Mouse (Mus musculus) A20 (cell line): Measurements from ENCODE around the gene Kcnj14.

ENCODE experiments used
- DNase-seq: peaks from one replicate; pipeline ENCODE4 v3.0.0-alpha.2; 2011; ENCODE audit warnings: low read depth, low spot score

Gene Kcnj14

GRCm38 (mm10) chr7:45832428-45832827, 7.8 kb upstream of the Kcnj14 start:
- DNase-seq, result no peak

DNA sequence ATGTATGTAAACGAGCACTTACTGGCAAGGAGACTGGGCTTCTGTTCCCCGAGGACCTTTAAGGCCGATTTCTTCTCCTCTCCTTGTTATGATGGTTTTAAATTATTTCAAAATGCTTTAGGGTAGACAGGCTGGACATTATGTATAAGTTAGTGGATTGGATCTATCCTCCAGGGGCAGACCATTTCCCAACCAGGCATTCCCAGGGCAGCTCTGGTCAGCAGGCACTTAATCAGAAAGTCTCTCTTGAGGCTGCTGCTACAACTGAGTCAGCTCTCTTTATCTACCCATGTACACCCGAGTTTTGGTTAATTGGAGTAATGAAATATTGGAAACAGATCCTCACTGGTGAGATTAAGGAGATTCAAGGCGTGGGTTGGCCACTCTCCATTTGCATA, 6.5 kb upstream of the Kcnj14 start:
- DNase-seq, result no peak

DNA sequence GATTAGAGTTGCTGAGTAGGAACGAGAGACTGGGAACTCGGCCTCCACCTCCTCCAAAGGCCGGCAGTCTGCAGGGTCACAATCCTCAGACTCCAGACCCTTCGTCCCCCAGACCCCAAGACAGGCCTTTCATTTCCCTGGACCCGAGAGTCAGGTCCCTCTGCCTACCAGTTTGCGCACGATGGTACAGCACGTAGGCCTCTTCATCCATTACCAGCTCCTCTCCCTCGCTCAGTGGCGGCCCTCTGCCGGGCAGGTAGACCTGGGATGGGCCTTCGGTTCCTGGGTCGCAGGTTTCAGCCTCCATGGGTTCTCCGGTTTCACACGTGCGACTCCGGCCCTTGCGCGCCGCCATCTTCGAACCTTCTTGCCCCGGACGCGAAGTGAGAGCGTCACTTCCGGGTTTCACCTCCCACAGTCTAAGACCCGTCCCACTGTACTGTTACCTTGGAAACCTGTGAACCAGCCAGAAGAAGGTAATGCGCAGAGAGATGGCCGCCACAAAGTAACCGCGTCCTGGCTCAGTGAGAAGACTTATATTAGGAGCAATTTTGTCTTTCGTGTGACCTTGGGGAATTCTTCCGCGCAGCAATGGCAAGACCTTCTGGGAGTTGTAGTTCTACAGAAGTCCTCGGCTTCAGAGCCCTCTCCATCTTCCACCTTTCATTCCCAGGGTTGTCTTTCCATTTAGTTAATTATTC, 6.0 kb upstream of the Kcnj14 start, which contains the start of gene Grwd1:
Gene Grwd1, minus strand, starts transcription at position 518 of the 701 bp plus-strand sequence.
- peak; percentile 92 for DNase-seq

GRCm38 (mm10) chr7:45826631-45827030, 2.0 kb upstream of the Kcnj14 start:
- DNase-seq, result no peak

- no peak for DNase-seq
Measured at GRCm38 (mm10) chr7:45820913-45821312, 3.7 kb downstream of the Kcnj14 start.

DNA sequence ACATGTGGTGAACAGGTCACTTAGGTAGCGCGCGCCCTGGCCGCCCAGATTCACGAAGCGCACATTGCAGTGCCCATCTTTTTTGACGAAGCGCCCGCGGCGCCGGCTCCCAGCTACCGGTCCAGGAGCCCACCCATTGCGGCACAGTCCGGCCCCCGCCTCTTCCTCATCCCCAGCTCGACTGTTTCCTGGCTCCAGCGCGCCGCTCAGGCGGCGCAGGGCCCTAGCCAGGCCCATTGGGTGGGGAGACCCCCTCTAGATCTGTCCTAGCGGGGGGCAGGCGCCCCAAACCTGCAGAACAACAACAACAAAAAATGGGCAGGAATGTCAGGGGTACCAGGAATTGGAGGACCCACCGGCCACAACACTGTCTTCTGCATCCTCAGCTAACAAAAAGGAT, 4.7 kb downstream of the Kcnj14 start:
- DNase-seq, result no peak

GRCm38 (mm10) chr7:45815984-45816351, 8.6 kb downstream of the Kcnj14 start:
- DNase-seq, result no peak

GRCm38 (mm10) chr7:45815323-45815983, 9.1 kb downstream of the Kcnj14 start:
- DNase-seq, result no peak

DNA sequence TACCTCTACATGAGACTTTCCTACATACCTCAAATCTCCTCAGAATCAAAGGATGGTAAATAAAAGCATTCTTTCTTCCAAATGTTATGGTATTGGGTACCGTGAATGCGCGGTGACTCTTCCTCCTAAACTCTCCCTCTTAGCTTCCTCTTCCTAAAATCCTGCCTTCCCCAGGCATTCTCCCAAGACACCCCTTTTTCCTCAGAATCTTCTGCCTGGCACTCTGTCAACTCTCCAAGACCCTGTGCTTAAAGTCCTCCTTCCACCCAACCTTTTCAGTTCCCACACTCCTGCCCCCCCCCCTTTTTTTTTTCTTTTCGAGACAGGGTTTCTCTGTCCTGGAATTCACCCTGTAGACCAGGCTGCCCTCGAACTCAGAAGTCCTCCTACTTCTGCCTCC, 9.7 kb downstream of the Kcnj14 start:
- no peak for DNase-seq

- DNase-seq, result peak; percentile 99
Measured at GRCm38 (mm10) chr7:45813787-45814779, 10.5 kb downstream of the Kcnj14 start, which contains the start of gene Cyth2. Cyth2 (minus strand) TSS chr7:45814581.

DNA sequence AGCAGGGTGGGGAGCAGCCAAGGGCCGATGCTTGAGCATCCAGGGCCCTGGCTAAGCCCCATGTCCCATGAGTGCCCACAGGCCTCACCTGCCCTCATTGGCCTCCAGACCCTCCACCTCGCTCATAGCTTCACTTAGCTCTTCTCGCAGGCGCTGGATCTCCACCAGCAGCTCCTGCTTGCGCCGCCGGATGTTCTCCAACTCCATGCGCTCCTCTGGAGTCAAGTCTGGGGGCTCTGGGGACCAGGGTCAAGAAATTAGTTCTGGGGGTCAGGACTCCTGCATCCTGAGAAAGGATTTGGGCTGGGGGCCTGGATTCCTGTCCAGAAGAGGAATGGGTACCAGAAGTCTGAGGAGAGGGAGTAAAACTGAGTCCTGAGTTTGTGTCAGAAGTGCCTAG, 11.7 kb downstream of the Kcnj14 start:
- DNase-seq, result no peak

GRCm38 (mm10) chr7:45809276-45810075, 15.1 kb downstream of the Kcnj14 start:
- DNase-seq, result no peak

GRCm38 (mm10) chr7:45808471-45808870, 16.1 kb downstream of the Kcnj14 start:
- no peak for DNase-seq

DNA sequence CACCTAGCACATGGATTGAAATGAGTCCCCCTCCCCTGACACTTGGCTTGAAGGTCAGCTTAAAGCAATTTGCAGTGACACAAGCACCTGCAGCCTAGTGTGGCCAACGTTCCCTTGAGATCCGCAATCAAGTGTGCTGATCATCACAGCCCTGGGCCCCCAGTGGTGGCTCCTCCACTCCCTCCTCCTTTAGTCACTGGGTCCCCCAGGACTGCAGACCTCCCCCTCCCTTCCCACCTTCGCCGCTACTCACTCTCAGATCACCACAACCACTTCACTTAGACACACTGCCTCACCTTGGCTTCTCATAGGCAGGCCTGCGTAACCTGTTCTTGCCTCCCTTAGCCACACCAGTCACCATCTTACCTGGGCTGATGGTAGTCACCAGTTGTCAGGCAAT, 18.6 kb downstream of the Kcnj14 start:
- DNase-seq, result no peak

GRCm38 (mm10) chr7:45802551-45802950, 22.0 kb downstream of the Kcnj14 start:
- DNase-seq, result no peak

GRCm38 (mm10) chr7:45801348-45801747, 23.2 kb downstream of the Kcnj14 start:
- DNase-seq, result peak; percentile 90

DNA sequence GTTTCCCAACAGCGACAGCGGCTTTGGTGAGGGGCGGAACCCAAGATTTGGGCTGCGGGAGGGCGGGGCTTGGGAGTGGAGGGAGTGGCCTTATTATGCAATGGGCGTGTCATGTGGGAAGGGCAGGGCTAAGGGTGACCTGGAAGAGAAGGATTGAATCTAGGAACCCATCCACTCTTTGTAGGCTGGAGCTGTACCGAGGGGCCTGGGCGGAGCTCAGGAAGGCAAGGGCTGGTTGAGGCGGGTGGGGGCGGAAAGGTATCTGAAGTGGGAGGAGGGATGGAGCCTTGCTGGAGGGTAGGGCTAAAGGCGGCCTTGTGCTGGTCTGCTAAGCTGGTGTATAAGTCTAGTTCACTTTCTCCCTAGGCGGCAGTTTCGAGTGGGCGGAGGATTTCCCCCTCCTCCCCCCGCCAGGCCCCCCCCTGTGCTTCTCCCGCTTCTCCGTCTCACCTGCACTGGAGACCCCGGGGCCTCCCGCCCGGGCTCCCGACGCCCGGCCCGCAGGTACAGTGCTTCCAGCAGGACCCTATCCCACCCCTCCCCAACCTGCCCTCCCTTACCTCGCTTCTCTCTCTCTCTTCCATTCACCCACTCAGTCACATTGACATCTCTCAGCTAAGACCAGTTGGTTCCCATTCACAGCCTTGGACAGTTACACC, 23.9 kb downstream of the Kcnj14 start:
- peak; percentile 87 for DNase-seq

- DNase-seq, result no peak
Measured at GRCm38 (mm10) chr7:45800001-45800400, 24.6 kb downstream of the Kcnj14 start.

DNA sequence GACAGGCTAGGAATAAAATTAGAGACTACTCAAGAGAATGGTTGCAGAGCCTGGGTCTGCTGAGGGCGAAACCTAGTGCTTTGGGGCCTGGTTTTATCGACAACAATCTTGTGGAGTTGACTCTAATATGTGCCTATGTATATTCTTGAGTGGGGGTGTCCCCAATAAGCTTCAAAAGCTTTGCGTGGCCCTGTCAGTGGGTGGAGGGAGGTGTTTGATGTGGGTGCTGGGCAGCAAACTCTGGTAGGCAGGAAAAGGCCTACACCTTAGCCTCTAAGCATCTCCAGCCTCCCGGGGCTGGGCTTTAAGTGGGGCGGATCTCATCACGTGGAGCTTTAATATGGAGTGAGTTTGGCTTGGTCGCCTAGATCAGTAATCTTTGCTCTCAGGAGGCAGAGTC, 25.7 kb downstream of the Kcnj14 start:
- peak; percentile 13 for DNase-seq

DNA sequence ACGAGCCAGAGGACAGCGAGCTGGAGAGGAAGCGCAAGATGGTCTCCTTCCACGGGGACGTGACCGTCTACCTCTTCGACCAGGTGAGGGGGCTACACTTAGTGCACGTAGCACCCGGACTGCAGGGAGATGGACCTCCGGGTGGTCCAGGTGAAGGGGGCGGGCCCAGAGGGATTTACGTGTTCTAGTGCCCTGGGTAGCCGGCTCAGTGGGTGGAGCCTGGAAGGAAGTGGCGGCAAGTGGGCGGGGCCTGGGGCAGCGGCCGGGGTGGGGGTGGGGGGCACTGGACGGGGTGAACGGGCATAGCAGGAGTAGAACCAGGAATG, 26.1 kb downstream of the Kcnj14 start:
- peak; percentile 40 for DNase-seq
